Mouse (Mus musculus) lung, postnatal 36 days (tissue): Measurements from ENCODE around the gene Gbx1.

Experiments
- DNase-seq: peaks from one replicate; pipeline ENCODE4 v3.0.0; 2022; ENCODE audit warnings: mixed read lengths

Gbx1 gene

DNA sequence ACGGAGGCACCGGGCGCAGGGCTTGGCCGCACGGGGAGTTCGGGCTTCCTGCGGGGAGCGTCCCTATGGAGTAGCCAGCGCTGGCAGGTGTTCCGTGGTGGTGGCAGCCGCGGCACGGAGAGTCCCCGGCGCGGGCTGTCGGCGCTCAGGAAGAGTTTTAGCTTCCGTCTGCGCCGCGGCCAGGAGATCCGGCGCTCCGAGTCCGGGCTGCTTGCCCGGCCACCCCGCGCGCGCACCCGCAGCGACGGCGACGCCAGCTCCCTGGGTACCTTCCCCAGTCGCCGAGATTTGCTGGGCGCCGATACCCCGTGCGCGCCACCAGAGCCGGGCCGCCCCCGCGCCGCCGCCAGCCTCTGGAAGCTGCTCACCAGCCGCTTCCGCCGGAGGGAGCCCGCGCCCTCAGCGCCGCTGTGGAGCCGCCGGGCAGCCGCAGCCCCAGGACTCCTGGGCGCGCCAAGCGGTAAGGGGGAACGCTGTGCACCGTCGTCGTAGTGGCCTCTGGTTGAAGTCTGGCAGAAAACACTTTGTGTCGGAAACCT, 52.2 kb downstream of the Gbx1 start:
- DNase-seq = peak; percentile 43

DNA sequence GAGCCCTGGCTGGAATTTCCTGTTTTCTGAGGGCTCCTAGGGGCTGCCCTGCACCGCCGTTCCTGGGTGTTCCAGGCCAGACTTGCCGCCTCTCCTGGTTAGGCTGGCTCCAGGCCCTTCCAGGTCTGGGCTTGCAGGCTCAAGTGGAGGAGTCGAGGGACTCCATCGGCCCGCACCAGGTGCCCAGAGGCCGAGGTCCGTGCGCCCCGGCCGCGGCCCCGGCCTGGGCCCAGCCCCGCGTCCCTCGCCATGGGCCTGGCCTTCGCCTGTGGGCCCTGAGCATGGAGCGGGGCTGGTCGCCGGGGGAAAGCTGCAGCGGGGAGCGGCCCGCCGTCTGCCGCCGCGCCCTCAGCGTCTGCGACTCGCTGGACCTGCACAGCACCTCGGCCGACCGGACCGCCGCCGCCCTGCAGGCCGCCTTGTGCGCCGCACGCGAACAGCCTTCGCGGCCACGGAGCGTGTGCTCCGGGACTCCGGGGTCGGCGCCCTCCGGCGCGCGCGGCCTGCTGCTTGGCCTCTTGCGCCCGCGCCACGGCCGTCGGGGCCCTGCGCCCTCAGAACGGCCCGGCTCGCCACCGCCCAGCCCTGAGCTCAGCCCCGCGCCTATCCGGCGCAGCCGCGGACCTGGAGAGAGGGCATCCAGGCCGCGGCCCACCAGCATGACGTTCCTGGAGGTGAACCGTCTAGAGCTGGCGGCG, 52.8 kb downstream of the Gbx1 start:
- peak; percentile 78 for DNase-seq

DNA sequence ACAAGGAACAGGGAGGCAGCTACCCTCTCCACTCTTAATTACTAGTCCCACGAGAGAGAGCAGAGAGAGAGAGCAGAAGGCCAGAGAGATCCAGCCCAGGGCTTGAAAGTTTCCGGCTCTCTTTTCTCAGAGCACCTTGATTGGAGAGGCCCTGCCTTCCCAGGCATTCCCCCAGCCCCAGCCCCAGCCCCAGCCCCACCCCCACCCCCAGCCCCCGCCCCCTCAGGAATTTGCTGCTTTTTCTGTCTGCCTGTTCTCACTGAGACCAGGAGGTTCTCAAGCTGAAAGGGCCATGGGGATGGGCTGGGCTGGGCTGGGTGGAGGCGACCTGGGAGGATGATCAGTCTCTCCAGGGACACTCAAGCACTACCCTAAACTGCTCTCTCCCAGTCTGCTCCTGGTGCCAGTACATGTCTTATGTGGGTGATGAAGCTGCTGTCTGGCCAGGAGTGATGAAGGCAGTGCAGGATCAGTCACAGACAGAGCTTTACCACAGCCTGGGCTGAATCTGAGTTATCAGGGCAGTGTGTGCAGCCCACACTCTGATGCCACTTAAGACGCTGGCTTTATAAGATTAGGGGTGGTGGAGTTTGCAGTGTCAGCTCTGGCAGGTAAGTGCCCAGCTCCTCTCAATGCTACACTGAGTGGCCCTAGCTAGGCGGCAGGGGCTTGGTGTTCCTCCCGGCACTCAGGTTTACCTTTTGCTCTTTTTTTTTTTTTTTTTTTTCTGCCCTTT, 54.0 kb downstream of the Gbx1 start:
- peak; percentile 49 for DNase-seq

DNA sequence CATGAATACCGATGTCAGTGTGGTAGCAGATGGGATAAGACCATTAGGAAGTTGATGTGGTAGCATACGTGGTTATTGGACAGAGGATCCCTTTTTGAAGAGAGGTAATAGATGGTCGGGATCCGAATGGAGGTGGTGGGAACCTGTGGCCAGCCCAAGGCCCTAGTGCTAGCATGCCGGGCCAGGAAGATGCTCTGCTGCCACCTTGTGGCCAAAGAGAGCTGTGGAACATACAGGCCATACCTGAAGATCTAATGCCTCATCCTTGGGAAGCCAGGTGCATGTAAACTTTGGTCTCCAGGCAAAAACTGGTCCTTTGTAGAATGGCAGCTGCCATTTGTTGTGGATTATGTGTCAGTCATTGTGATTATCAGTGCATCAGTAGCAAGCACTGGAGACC, 56.4 kb downstream of the Gbx1 start:
- DNase-seq = peak; percentile 92

DNA sequence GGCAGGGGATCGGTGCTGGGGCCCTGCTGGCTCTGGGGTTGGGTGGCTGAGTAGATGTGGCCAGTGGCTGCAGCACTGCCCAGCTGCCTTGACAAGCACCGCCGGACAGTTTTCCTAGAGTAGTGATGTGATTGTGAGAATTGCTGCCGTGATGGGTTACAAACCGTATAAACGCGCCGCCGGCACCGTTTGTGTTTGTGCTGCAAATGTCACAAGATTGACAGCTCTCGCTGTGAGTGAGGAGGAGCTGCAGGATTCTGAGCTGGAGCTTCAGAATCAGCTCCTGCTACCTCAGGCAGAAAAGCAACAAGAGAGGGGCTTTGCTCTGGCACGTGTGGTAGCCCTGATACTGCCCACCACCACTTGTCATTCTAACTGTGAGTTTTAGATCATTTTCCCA, 60.2 kb downstream of the Gbx1 start:
- no peak for DNase-seq

DNA sequence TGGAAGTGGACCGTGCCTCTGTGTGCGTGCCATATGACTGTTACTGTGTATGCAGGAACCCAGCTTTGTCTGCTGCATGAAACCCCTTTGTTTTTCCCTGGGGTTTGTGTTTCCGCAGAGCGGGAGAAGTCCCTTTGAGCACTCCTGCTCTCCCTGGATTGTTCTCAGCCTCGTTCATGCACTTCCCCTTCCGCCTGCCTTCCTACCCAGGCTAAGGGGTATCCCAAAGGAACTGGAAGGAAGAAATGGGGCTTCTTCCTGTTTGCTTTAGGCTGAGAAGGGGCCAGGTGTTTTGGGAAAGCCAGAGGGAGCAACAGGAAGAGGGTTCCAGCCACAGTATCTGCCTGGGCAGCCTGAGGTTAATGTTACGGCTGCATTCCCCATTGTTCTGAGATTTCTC, 71.4 kb downstream of the Gbx1 start:
- DNase-seq = no peak

DNA sequence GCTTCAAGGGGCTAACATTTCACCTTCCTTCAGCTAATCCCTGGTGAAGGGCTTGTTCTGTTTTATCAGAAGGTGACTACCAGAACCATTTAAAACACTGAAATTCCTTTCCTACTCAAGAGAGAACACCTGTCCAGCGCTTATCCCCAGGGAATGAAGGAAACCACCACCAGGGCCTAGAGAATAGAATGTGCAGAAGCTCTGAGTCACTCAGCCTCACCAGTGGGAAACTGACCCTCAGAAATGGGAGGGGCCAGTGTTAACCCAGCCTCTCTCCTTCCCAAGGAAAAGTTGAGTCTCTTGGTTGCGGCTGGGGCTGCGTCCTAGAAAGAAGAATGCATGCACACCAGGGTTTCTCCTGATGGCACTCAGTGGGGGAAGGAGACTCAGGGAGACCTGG, 71.9 kb downstream of the Gbx1 start:
- DNase-seq = no peak

DNA sequence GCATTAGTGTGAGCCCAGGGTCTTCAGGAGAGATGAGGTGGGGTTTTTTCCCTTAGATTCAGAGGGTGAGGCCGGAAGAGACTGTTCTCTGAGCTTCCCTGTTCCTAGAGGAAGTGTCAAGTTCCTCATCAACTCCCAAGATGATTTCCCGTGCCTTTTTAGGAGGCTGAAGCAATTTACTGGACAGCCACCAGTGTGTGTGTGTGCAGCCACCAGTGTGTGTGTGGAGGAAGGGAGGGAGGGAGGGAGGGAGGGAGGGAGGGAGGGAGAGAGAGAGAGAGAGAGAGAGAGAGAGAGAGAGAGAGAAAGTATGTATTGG, 73.1 kb downstream of the Gbx1 start:
- DNase-seq = no peak

DNA sequence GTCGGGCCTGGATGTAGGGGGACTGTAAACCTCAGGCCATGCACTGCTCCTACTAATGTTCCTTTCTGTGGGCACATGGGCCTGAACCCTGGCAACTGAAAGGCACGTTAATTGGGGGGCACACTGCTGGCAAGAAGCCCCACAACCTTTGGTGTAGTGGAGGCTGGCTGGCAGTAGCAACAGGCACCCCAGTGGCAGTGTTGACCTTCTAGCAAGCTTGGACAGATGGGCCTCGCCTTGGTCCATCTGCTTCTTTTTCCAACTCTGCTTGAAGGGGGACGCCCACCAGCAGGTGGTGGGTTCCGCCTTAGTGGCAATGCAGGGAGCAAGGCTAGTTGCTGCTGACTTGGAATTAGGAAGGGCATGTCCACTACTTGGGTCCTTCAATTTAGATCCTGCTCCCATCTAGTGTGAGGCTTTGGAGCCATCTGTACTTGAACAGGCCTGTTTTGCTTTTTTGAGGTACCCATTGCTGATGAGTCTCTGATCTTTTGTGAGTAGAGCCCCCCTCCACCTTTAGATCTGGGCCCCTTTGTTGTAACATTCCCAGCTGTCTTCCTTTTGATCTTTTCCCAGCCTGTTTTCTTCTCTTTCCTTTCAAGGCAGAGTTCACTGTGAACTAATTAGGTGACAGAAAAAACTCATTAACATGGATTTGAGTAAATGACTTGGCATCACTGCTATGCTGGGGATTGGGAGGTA, 73.6 kb downstream of the Gbx1 start:
- no peak for DNase-seq
